Mouse (Mus musculus): ENCODE results near the gene St3gal5.

DNA sequence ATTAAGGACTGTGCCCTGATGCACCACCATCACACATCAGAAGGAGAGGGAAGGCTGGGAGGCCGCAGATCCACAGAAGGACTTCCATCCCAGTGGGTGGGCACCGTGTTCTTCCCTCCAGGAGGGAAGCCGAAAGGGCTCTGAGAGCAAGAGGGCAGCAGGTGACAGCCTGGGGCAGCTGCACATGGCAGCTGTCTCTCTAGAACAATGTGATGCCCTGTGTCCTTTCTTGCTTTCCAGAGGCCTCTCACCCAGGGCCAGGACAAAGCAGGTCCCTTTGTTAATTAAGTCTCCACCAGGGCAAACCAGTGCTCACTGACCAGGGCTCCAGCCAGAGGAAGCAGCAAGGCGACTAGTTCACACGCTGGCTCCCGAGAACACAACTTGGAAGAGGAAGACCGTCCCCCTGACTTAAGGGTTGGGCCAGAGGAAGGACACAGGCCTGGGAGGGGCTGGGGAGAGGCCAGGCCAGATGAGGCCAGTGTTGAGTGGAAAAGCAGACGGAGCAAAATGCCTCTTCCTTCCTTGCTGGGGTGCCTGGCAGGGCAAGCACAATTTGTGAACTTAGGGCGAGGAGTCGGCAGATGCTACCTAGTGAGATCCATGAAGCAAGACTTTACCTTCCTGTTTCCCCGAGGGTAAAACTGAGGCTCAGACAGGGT is 103.3 kb downstream of the St3gal5 start:
- no peak for TF ChIP-seq POLR2A (IDR thresholded peaks at IDR 0.05; ENCODE audit: borderline replicate concordance, low read depth, low read length)
- TF ChIP-seq CTCF (IDR thresholded peaks at IDR 0.05; ENCODE audit: low read depth, low read length): no peak
